Mouse (Mus musculus) heart, adult 2 months (tissue): ENCODE data around the gene Lat2. TPM values are rescaled to one million over a fixed set of nuclear protein-coding genes. Genes with fewer than 3 reads are reported as not detected.

Source experiments
- DNase-seq, 2 experiments: peaks; one replicate each; pipeline ENCODE4 v3.0.0; 2021
- H3K27ac ChIP-seq: fragments of 200-600 bp; 2 replicates; pipeline ENCODE4 v1.8.1; 2022
- H3K27me3 ChIP-seq: fragments of 200-500 bp; 2 replicates; pipeline ENCODE4 v1.6.1; 2012; ENCODE audit warnings: mild to moderate bottlenecking, low read length, inconsistent platforms, mixed read lengths; ENCODE audit not compliant: control insufficient read depth, insufficient read depth
- H3K36me3 ChIP-seq: fragments of 200-500 bp; 2 replicates; pipeline ENCODE4 v1.6.1; 2012; ENCODE audit warnings: low read length, inconsistent platforms; ENCODE audit not compliant: control insufficient read depth, insufficient read depth
- H3K4me1 ChIP-seq: fragments of 200-500 bp; 2 replicates; pipeline ENCODE4 v1.6.1; 2011; ENCODE audit warnings: low read length; ENCODE audit not compliant: control insufficient read depth, insufficient read depth
- H3K4me3 ChIP-seq: fragments of 200-600 bp; 2 replicates; pipeline ENCODE4 v1.8.1; 2022
- H3K79me2 ChIP-seq: fragments of 200-500 bp; replicated peaks from 2 replicates; pipeline ENCODE4 v1.6.1; 2012; ENCODE audit warnings: mild to moderate bottlenecking, inconsistent platforms, low read length, moderate library complexity, mixed read lengths; ENCODE audit not compliant: control insufficient read depth, insufficient read depth
- H3K9ac ChIP-seq: fragments of 200-500 bp; 2 replicates; pipeline ENCODE4 v1.6.1; 2012; ENCODE audit warnings: low read depth, mild to moderate bottlenecking, control low read depth, inconsistent platforms, low read length, mixed read lengths
- CTCF ChIP-seq: fragments of 200-600 bp; IDR thresholded peaks from 2 replicates; pipeline ENCODE4 v1.8.1; 2022; ENCODE audit warnings: antibody characterized with exemption, mild to moderate bottlenecking, moderate library complexity
- EP300 ChIP-seq: fragments of 200-500 bp; IDR thresholded peaks from 2 replicates; pipeline ENCODE4 v1.6.1; 2011; ENCODE audit warnings: low read depth, low read length, control low read depth; ENCODE audit not compliant: insufficient read depth
- POLR2A ChIP-seq: fragments of 200-500 bp; IDR thresholded peaks from 2 replicates; pipeline ENCODE4 v1.6.1; 2011; ENCODE audit warnings: mild to moderate bottlenecking, low read depth, low read length, control low read depth; ENCODE audit not compliant: insufficient read depth
- WGBS: fragments of 180-500 bp; shearing (Covaris S2); methylation state at CpG from one replicate; pipeline ENCODE4 v1.1.7; 2018; 5-methylcytosine and 5-hydroxymethylcytosine counted together
- intact Hi-C: fragments of 180-260 bp; cut with DNase I; formaldehyde crosslinking; loops from one replicate; pipeline ENCODE4 v1.15.1; 2025
- polyA plus RNA-seq: library from polyadenylated mRNA; depleted of rRNA; stranded (reverse); fragments of >200 nt; gene quantifications from 2 replicates; pipeline ENCODE4 v1.2.3, GENCODE M21; 2012
- total RNA-seq, 2 experiments: library from RNA; stranded (reverse); gene quantifications; 2 replicates each; pipeline ENCODE4 v1.2.3; 2021

Lat2 gene
- total and polyA plus RNA-seq, 3 experiments: 1.1 to 3.3 (median 1.6) TPM

DNA sequence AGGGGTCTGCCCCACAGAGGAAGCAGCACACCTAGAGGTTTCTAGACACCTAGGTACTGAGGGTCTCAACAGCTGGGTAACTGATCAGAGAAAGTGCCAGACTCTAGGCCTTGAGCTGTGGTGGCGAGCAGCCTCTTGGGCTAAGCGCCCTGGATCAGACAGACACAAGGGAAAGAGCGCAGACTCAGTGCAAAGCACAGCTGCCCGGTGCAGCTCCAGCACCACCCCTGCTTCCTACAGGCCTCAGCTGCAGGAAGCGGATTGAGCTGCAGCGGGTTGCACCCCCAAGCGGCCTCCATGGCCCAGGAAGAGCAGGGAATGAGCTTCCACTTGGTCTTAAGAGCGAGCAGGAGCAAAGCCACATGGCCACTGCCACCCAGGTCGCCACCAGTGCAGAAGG lies 5.6 kb upstream of the Lat2 start:
- H3K36me3 ChIP-seq: no peaks in the 10 kb centered on the region
- TF ChIP-seq POLR2A (no peak), EP300 (no peak), CTCF (no peak)
- H3K79me2 ChIP-seq: no peaks in the 10 kb centered on the region
- 74% methylated on average over 9 of the region's 9 CpGs for WGBS
- intact Hi-C loops: no loop called here
- no peak overlapping the region for H3K27ac ChIP-seq
- no peak overlapping the region for H3K9ac ChIP-seq
- no peak for DNase-seq
- H3K4me3 ChIP-seq: no peak overlapping the region
- H3K4me1 ChIP-seq: peaks cover 1% of the 10 kb centered on the region; the same call in 1 of the 2 replicates
- no peaks in the 10 kb centered on the region for H3K27me3 ChIP-seq

DNA sequence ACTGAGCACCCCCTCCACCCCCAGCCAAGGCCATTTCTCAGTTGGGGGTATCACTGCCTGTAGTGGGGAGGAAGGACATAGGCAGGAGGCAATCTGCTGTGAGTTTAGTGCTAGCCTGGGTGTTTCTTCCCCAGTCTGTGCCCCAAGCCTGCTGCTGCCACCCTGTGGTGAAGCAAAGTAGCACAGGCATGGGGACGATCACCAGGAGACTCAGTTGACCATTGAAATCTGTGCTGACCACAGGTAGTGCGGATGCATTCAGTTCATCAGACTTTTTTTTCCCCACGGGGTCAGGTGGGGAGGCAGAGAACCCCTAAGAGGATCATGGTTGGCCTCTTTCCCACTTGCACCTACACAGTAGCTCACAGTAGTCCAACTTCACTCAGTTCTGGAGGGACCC lies 2.2 kb upstream of the Lat2 start:
- no peak for TF ChIP-seq POLR2A
- peak; percentile 97; the same call in 1 of the 2 replicates for TF ChIP-seq CTCF
- TF ChIP-seq EP300: peak; percentile 82
- peaks cover 2% of the 10 kb centered on the region; the same call in 1 of the 2 replicates for H3K4me1 ChIP-seq
- 63% methylated on average over 3 of the region's 3 CpGs for WGBS
- no peaks in the 10 kb centered on the region for H3K27me3 ChIP-seq
- intact Hi-C loops: loop anchor here (1.0 to 10.0 kb wide), 4 partner anchors 85 to 288 kb away; partner anchors contain the start of gene Tmem270
- H3K79me2 ChIP-seq: no peaks in the 10 kb centered on the region
- no peak overlapping the region for H3K4me3 ChIP-seq
- no peak overlapping the region for H3K27ac ChIP-seq
- DNase-seq: peak; percentile 69 to 83
- H3K36me3 ChIP-seq: no peaks in the 10 kb centered on the region
- H3K9ac ChIP-seq: no peak overlapping the region

DNA sequence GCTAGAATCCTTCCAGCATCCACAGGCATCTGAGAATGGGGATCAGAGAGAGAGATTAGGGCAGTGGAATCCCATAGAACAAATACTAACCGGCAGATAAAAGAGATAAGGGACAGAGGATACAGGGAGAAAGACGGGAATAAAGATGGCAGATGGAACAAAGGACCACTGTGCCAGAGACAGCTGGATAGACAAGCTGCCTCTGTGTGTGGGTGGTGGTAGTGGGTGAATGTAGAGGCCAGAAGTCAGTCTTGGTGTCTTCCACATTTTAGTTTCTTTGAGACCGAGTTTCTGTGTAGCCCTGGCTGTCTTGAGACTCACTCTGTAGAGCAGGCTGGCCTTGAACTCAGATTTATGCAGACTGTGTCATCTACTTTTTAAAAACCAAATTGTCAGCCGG lies 955 bp upstream of the Lat2 start:
- no peaks in the 10 kb centered on the region for H3K36me3 ChIP-seq
- no peak for DNase-seq
- H3K27me3 ChIP-seq: no peaks in the 10 kb centered on the region
- H3K79me2 ChIP-seq: no peaks in the 10 kb centered on the region
- no peak overlapping the region for H3K9ac ChIP-seq
- intact Hi-C loops: loop anchor here (5.0 to 10.0 kb wide), 2 partner anchors 87 to 289 kb away; partner anchors contain the start of gene Tmem270
- whole genome bisulfite sequencing: 59% methylated on average over 4 of the region's 4 CpGs
- TF ChIP-seq CTCF (no peak), POLR2A (no peak), EP300 (no peak)
- H3K27ac ChIP-seq: no peak overlapping the region
- peaks cover 2% of the 10 kb centered on the region; the same call in 1 of the 2 replicates for H3K4me1 ChIP-seq
- no peak overlapping the region for H3K4me3 ChIP-seq

DNA sequence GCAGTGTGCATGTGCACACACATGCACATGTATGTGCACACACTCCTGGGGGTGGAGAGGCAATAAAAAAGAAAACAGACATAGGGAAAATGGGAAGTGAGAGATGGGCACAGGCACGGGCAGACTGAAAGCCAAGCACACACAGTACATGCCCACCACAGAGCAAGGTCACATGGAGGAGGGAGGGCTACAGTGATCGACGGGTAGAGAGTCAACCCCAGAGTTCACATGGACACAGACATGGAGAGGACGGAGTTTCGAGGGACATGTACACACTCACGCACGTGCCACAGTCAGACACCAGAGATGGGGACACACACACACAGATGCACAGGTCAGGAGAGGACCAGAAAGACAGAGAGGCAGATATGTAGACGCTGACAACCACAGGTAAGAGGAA lies 555 bp upstream of the Lat2 start:
- Histone ChIP-seq H3K27me3 (no peaks in the 10 kb centered on the region), H3K27ac (no peak overlapping the region), H3K79me2 (no peaks in the 10 kb centered on the region), H3K9ac (no peak overlapping the region), H3K36me3 (no peaks in the 10 kb centered on the region), H3K4me3 (no peak overlapping the region), H3K4me1 (peaks cover 2% of the 10 kb centered on the region; the same call in 1 of the 2 replicates)
- WGBS: 77% methylated on average over 8 of the region's 8 CpGs
- no peak for TF ChIP-seq POLR2A
- TF ChIP-seq EP300: no peak
- no peak for TF ChIP-seq CTCF
- DNase-seq: no peak
- intact Hi-C loops: loop anchor here (5.0 to 10.0 kb wide), 2 partner anchors 87 to 289 kb away; partner anchors contain the start of gene Tmem270

DNA sequence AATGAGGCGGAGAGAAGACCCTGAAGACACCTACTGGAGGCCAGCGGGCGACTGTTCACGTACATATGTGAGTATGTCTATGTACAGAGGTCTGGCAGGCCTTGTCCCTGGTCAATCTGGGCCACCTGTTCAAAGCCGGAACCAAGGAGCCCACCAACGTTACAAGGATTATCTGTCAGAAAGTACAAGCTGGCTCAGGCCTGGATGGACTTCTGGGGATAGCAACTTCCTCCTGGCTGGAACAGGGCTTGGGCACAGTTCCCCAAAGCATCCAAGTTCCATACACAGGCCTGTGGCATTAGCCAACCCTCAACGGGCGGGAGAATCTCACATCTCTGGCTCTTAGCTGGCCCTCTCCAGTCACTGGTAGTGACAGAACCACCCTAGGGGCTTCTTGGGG lies 529 bp downstream of the Lat2 start:
- Histone ChIP-seq H3K36me3 (no peaks in the 10 kb centered on the region), H3K4me1 (peaks cover 2% of the 10 kb centered on the region; the same call in 1 of the 2 replicates), H3K79me2 (no peaks in the 10 kb centered on the region), H3K9ac (no peak overlapping the region), H3K4me3 (no peak overlapping the region), H3K27ac (no peak overlapping the region), H3K27me3 (no peaks in the 10 kb centered on the region)
- DNase-seq: peak in 1 of 2 experiments; percentile 24
- intact Hi-C loops: loop anchor here (10.0 kb wide), 1 partner anchor 291 kb away; the partner anchor contains the start of gene Tmem270
- TF ChIP-seq POLR2A (no peak), CTCF (no peak), EP300 (no peak)
- WGBS: 87% methylated on average over 8 of the region's 8 CpGs

DNA sequence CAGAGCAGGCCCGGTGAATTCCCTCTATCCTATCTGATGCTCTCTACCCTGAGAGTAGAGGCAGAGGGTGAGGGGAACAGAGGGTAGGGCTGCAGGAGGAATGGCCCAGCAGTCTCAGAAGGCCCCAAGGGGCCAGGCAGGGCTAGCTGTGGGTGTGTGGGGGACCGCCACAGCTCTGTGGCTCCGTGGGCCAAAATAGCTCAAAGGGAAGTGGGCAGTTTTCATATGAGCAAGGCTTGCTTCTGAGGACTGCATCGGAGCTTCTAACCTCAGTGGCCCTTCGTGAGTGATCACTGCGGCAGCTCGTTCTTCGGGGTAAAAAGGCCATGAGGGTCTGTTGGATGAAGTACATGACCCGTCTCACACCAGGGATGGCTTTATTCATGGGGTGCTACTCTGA lies 1.1 kb downstream of the Lat2 start:
- Histone ChIP-seq H3K4me1 (peaks cover 2% of the 10 kb centered on the region; the same call in 1 of the 2 replicates), H3K27me3 (no peaks in the 10 kb centered on the region), H3K27ac (no peak overlapping the region), H3K4me3 (no peak overlapping the region), H3K79me2 (no peaks in the 10 kb centered on the region), H3K9ac (no peak overlapping the region), H3K36me3 (no peaks in the 10 kb centered on the region)
- TF ChIP-seq EP300 (no peak), POLR2A (no peak), CTCF (no peak)
- 70% methylated on average over 9 of the region's 9 CpGs for WGBS
- intact Hi-C loops: loop anchor here (10.0 kb wide), 1 partner anchor 291 kb away; the partner anchor contains the start of gene Tmem270
- peak in 1 of 2 experiments; percentile 49 for DNase-seq
